Mouse (Mus musculus) liver, embryonic 12.5 days (tissue): ENCODE results near the gene Irgc1. TPM values are rescaled to one million over a fixed set of nuclear protein-coding genes. Genes with fewer than 3 reads are reported as not detected.

Experiments used
- ATAC-seq: fragments of 200-750 bp; cut with Nextera tagmentation; 2 replicates; pipeline ENCODE4 v1.8.0; 2017; ENCODE audit warnings: moderate number of reproducible peaks, mild to moderate bottlenecking, moderate library complexity
- H3K27ac ChIP-seq: fragments of 300-500 bp; sonication (generic); 2 replicates; pipeline ENCODE4 v1.5.1; 2016; ENCODE audit warnings: mild to moderate bottlenecking
- H3K27me3 ChIP-seq: fragments of 300-500 bp; sonication (generic); replicated peaks from 2 replicates; pipeline ENCODE4 v1.6.1; 2016; ENCODE audit warnings: mild to moderate bottlenecking, moderate library complexity
- H3K36me3 ChIP-seq: fragments of 300-500 bp; sonication (generic); 2 replicates; pipeline ENCODE4 v1.6.1; 2016; ENCODE audit warnings: mild to moderate bottlenecking, moderate library complexity
- H3K4me1 ChIP-seq: fragments of 300-500 bp; sonication (generic); 2 replicates; pipeline ENCODE4 v1.6.1; 2016
- H3K4me2 ChIP-seq: fragments of 300-500 bp; sonication (generic); 2 replicates; pipeline ENCODE4 v1.6.1; 2016; ENCODE audit warnings: mild to moderate bottlenecking, moderate library complexity
- H3K4me3 ChIP-seq: fragments of 300-500 bp; sonication (generic); 2 replicates; pipeline ENCODE4 v1.5.1; 2016; ENCODE audit warnings: mild to moderate bottlenecking, moderate library complexity
- H3K9ac ChIP-seq: fragments of 300-500 bp; sonication (generic); 2 replicates; pipeline ENCODE4 v1.6.1; 2016; ENCODE audit warnings: mild to moderate bottlenecking, moderate library complexity
- H3K9me3 ChIP-seq: fragments of 300-500 bp; sonication (generic); replicated peaks from 2 replicates; pipeline ENCODE4 v1.6.1; 2016; ENCODE audit warnings: mild to moderate bottlenecking, moderate library complexity
- WGBS: fragments of 180-500 bp; shearing (Covaris S2); methylation state at CpG from one replicate; pipeline ENCODE4 v1.1.7; 2016; ENCODE audit not compliant: insufficient replicate concordance; 5-methylcytosine and 5-hydroxymethylcytosine counted together
- polyA plus RNA-seq: library from polyadenylated mRNA; unstranded; fragments of >200 nt; fragmentation: Nextera tagmentation; extraction: Ambion mirVana; gene quantifications from 2 replicates; pipeline ENCODE4 v1.2.1, GENCODE M21; 2016

Irgc1 gene
- polyA plus RNA-seq, 1 experiment from 2014 or later: not detected

- ATAC-seq: peak; percentile 54
- Histone ChIP-seq H3K4me3 (peak overlapping the region; percentile 11; the same call in 1 of the 2 replicates), H3K9ac (peak overlapping the region; percentile 64), H3K36me3 (no peaks in the 10 kb centered on the region), H3K4me2 (peak overlapping the region; percentile 62), H3K4me1 (peaks cover 88% of the 10 kb centered on the region), H3K27me3 (no peaks in the 10 kb centered on the region), H3K27ac (peak overlapping the region; percentile 99), H3K9me3 (no peaks in the 10 kb centered on the region)
- WGBS: 21% methylated on average over 15 of the region's 15 CpGs
Measured at GRCm38 (mm10) chr7:24394475-24395161, 57.5 kb downstream of the Irgc1 start.

DNA sequence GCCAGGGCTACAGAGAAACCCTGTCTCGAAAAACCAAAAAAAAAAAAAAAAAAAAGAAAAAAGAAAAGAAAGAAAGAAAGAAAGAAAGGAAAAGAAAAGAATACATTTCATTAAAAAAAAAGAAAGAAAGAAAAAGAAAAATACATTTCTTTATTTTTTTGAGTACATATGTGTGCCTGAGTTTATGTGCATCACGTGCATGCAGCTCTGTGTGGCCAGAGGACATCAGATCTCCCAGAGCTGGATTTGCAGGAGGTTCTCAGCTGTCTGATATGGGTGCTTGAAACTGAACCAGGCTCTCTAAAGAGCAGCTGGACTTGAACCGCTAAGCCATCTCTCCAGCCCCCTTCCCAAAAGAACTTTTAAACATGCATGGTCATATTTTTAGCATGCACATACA, 58.0 kb downstream of the Irgc1 start:
- Histone ChIP-seq H3K9me3 (no peaks in the 10 kb centered on the region), H3K4me1 (peaks cover 92% of the 10 kb centered on the region), H3K36me3 (no peaks in the 10 kb centered on the region), H3K27ac (peak overlapping the region; percentile 99), H3K27me3 (no peaks in the 10 kb centered on the region), H3K9ac (peak overlapping the region; percentile 64), H3K4me2 (peak overlapping the region; percentile 62), H3K4me3 (peak overlapping the region; percentile 11; the same call in 1 of the 2 replicates)
- ATAC-seq: 0 out of 2 replicates have a peak, but pooled peaks have one; percentile 33
- WGBS: 45% methylated on average over 3 of the region's 3 CpGs

DNA sequence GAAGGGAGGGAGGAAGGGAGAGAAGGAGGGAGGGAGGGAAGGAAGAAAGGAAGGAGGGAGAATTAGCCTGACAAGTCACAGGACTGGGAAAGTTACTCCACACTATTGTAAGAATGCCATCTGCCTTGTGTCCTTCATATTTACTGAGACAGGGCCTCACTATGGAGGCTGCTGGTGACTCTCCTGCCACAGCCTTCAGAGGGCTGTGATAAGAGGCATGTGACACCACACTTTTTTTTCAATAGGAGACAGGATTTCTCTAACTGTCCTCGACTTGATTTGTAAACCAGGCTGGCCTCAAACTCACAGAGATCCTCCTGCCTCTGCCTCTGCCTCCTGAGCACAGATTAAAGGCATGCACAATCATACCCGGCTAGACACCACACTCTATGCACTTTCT, 60.4 kb downstream of the Irgc1 start:
- no peak for ATAC-seq
- Histone ChIP-seq H3K27me3 (no peaks in the 10 kb centered on the region), H3K36me3 (peaks cover 9% of the 10 kb centered on the region), H3K4me3 (no peak overlapping the region), H3K4me2 (no peak overlapping the region), H3K9me3 (no peaks in the 10 kb centered on the region), H3K4me1 (peaks cover 90% of the 10 kb centered on the region), H3K9ac (peak overlapping the region; percentile 14; the same call in 1 of the 2 replicates), H3K27ac (peak overlapping the region; percentile 43; the same call in 1 of the 2 replicates)
- 39% methylated on average over 2 of the region's 2 CpGs for WGBS

- ATAC-seq: no peak
- peaks cover 89% of the 10 kb centered on the region for H3K4me1 ChIP-seq
- no peaks in the 10 kb centered on the region for H3K9me3 ChIP-seq
- no peaks in the 10 kb centered on the region for H3K27me3 ChIP-seq
- H3K4me3 ChIP-seq: no peak overlapping the region
- peaks cover 15% of the 10 kb centered on the region for H3K36me3 ChIP-seq
- 0 out of 2 replicates have a peak overlapping the region, but pooled peaks have one; percentile 43 for H3K27ac ChIP-seq
- no peak overlapping the region for H3K9ac ChIP-seq
- WGBS: 48% methylated on average over 5 of the region's 5 CpGs
- H3K4me2 ChIP-seq: no peak overlapping the region
Measured at GRCm38 (mm10) chr7:24391077-24391476, 61.0 kb downstream of the Irgc1 start.

GRCm38 (mm10) chr7:24390512-24390911, 61.6 kb downstream of the Irgc1 start:
- Histone ChIP-seq H3K9me3 (no peaks in the 10 kb centered on the region), H3K4me2 (no peak overlapping the region), H3K9ac (no peak overlapping the region), H3K27me3 (no peaks in the 10 kb centered on the region), H3K4me3 (no peak overlapping the region), H3K27ac (no peak overlapping the region), H3K36me3 (peaks cover 21% of the 10 kb centered on the region), H3K4me1 (peaks cover 89% of the 10 kb centered on the region)
- ATAC-seq: no peak
- WGBS: 74% methylated on average over 7 of the region's 7 CpGs

- no peak for ATAC-seq
- H3K27me3 ChIP-seq: no peaks in the 10 kb centered on the region
- H3K9me3 ChIP-seq: no peaks in the 10 kb centered on the region
- H3K9ac ChIP-seq: no peak overlapping the region
- H3K4me3 ChIP-seq: no peak overlapping the region
- peaks cover 89% of the 10 kb centered on the region for H3K4me1 ChIP-seq
- peak overlapping the region; percentile 67 for H3K27ac ChIP-seq
- no peak overlapping the region for H3K4me2 ChIP-seq
- 39% methylated on average over 13 of the region's 13 CpGs for WGBS
- H3K36me3 ChIP-seq: peaks cover 30% of the 10 kb centered on the region
Measured at GRCm38 (mm10) chr7:24389516-24390187, 62.4 kb downstream of the Irgc1 start.

DNA sequence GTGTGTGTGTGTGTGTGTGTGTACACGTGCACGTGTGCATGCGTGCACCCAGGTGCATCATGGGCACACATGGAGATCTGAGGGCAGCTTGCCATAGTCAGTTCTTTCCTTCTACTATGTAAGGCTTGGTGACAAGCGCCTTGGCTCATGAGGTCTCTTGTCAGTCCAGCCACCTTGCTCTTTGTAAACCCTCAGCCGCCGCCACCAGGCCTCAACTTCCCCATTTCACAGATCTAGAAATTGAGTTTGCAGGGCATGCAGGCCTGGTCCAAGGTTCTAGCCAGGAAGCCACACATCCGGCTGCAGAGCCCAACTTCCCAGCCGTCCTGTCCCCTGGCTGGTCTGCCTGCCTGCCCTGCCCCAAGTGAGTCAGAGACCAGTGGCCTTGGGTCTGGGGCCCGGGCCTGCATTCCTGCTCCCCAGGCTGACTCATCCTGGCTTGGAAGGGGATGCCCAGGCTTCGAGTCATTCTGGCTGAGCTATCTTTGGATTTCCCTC, 65.0 kb downstream of the Irgc1 start:
- no peaks in the 10 kb centered on the region for H3K27me3 ChIP-seq
- H3K4me3 ChIP-seq: no peak overlapping the region
- peak overlapping the region; percentile 75 for H3K27ac ChIP-seq
- H3K9ac ChIP-seq: no peak overlapping the region
- H3K9me3 ChIP-seq: no peaks in the 10 kb centered on the region
- H3K4me1 ChIP-seq: peaks cover 94% of the 10 kb centered on the region
- WGBS: 41% methylated on average over 10 of the region's 10 CpGs
- H3K4me2 ChIP-seq: no peak overlapping the region
- H3K36me3 ChIP-seq: peaks cover 55% of the 10 kb centered on the region
- no peak for ATAC-seq

- peaks cover 78% of the 10 kb centered on the region for H3K36me3 ChIP-seq
- no peak overlapping the region for H3K4me3 ChIP-seq
- WGBS: 18% methylated on average over 11 of the region's 11 CpGs
- peaks cover 96% of the 10 kb centered on the region for H3K4me1 ChIP-seq
- no peak for ATAC-seq
- H3K9ac ChIP-seq: peak overlapping the region; percentile 69; the same call in 1 of the 2 replicates
- no peaks in the 10 kb centered on the region for H3K27me3 ChIP-seq
- H3K9me3 ChIP-seq: no peaks in the 10 kb centered on the region
- peak overlapping the region; percentile 100 for H3K27ac ChIP-seq
- peak overlapping the region; percentile 45 for H3K4me2 ChIP-seq
Measured at GRCm38 (mm10) chr7:24384827-24385226, 67.3 kb downstream of the Irgc1 start.

GRCm38 (mm10) chr7:24384070-24384469, 68.0 kb downstream of the Irgc1 start:
- Histone ChIP-seq H3K9me3 (no peaks in the 10 kb centered on the region), H3K27ac (peak overlapping the region; percentile 100), H3K4me1 (peaks cover 96% of the 10 kb centered on the region), H3K4me2 (peak overlapping the region; percentile 45), H3K27me3 (no peaks in the 10 kb centered on the region), H3K36me3 (peaks cover 85% of the 10 kb centered on the region), H3K4me3 (peak overlapping the region; percentile 14; the same call in 1 of the 2 replicates), H3K9ac (peak overlapping the region; percentile 69)
- WGBS: 19% methylated on average over 6 of the region's 6 CpGs
- peak; percentile 84 for ATAC-seq

DNA sequence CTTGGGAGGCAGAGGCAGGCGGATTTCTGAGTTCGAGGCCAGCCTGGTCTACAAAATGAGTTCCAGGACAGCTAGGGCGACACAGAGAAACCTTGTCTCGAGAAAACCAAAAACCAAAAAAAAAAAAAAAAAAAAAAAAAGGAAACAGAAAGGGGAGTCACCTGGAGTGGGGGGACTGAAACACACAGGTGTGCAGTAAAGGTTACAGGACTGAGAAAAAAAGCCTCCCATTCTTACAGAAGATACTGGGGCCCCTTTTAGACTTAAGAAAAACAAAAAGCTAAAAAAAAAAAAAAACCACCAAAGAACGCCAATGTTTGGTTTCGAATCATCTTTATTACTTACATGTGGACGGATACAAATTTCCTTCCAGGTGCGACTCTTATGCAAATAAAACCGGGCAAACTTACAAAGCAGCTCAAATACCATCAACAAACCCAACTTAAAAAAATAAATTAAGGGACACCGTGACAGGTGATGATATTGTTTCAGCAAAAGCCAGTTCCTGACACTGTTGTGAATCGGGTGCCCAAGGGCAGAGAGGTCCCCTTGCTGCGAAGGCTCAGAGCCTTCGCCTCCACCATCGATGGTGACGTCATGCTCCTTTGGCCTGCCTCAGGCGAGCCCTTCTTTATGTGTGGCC, 69.2 kb downstream of the Irgc1 start:
- H3K36me3 ChIP-seq: peaks cover 98% of the 10 kb centered on the region
- no peaks in the 10 kb centered on the region for H3K9me3 ChIP-seq
- H3K27ac ChIP-seq: peak overlapping the region; percentile 100
- H3K27me3 ChIP-seq: no peaks in the 10 kb centered on the region
- H3K4me2 ChIP-seq: peak overlapping the region; percentile 45
- peaks cover 98% of the 10 kb centered on the region for H3K4me1 ChIP-seq
- peak overlapping the region; percentile 69 for H3K9ac ChIP-seq
- H3K4me3 ChIP-seq: no peak overlapping the region
- 82% methylated on average over 16 of the region's 16 CpGs for WGBS
- ATAC-seq: no peak
